Mouse (Mus musculus) E14TG2a.4 (cell line): Measurements from ENCODE around the gene 5730522E02Rik.

ENCODE experiments used
- CTCF ChIP-seq: conservative IDR thresholded peaks from 2 replicates; pipeline ENCODE4 v1.5.1; 2014; ENCODE audit warnings: low read length
- NANOG ChIP-seq: IDR thresholded peaks from 2 replicates; pipeline ENCODE4 v1.6.1; 2014; ENCODE audit warnings: borderline replicate concordance, low read length, mixed read lengths

DNA sequence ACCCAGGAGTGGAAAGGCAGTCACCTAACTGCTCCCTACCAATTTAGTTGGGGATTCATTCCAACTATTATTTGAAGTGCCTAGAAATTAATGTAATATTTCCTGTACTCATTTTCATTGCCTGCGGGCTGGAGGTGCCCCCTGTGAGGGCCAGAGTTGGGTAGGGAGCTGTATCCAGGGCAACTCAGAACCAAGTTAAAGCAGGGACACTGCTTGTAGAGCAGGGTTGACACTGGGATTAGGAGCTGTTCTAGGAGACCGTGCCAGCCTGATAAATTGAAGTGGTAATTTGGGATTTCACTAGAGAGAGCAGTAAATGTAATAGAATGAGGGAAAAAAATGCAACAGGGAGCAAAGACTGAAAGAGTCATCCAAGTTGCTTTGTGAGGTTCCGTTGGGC lies 51.5 kb downstream of the 5730522E02Rik start:
- TF ChIP-seq CTCF (no peak), NANOG (no peak)
